Mouse (Mus musculus) heart, postnatal 0 days (tissue): ENCODE results near the gene Lsm8.

Experiments used
- CTCF ChIP-seq: IDR thresholded peaks from 2 replicates; pipeline ENCODE4 v1.5.1; 2016; ENCODE audit warnings: antibody characterized with exemption, control low read depth, low read depth
- EP300 ChIP-seq: IDR thresholded peaks from 2 replicates; pipeline ENCODE4 v1.6.1; 2016; ENCODE audit warnings: antibody characterized with exemption, low read depth

DNA sequence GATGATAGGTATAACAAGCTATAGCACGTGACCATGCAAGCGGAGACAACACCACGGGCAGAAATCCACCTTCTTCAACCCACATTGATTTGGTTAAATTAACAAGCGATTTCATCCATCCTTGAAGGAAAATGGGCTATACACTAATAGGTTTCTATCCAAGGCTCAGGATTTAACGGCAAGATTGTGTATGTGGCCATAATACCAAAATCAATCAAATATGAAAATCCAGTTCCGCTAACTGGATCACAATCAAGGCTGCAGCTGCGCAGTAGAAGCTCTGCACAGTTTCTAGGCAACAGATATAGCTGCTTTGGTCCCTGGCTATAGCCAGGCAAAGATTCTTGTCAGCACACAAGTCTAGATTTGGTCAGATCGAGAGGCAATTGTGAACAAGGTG, 17.6 kb downstream of the Lsm8 start, which contains the start of gene Ankrd7:
- TF ChIP-seq CTCF = no peak
- no peak for TF ChIP-seq EP300
